Mouse (Mus musculus): ENCODE data around the gene Gm7995.
"Not testable (repeated sequence)": the region's sequence is repeated elsewhere in the genome, so short reads cannot be mapped to it uniquely, and the experiment has no call there.

The Gm7995 gene

DNA sequence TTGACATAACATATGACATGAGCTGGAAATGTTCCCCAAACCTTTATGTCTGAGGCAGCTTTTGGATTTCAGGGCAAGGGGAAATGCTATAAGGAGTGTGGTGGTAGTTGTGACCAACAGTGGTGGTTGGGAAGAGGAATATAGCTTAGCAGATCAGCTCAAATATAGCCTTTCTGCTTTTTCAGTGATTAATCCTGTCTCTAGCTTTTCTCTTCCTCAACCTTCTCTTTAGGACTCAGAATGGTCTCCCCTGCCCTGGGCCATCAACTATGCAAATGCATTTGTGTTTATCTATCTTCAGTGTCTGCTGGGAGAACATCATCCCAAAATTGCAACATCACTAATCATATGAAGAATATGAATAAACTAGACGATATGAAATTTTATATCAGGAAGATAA is at the start of gene Gm7995:
TSS of gene Gm7995 (plus strand) at position 301 of the 400 bp plus-strand sequence.
- DNase-seq (ENCODE audit: low read depth): not testable (repeated sequence)

DNA sequence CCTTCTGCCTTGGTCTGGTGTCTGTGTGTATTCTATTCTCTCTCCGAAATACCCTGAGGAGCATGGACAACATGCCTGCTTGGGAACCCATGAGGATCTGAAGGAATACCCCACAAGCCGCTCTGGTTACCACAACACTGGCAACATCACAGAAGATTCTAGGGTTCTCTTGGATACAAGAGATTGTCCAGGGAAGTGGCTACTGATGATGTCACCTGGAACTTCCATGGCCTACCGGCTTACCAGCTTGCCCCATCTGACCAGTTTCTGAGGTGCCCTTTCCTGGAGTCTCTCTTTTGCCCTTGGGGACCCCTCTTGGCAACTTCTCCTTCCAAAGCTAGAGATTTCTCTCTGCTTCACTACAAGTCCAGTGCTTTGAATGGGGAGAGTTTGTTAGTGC is 12.8 kb upstream of the Gm7995 start, which contains the start of gene Gm9611:
TSS of gene Gm9611 (minus strand) at position 101 of the 400 bp plus-strand sequence.
- DNase-seq (ENCODE audit: low read depth): not testable (repeated sequence)
